Mouse (Mus musculus): Measurements from ENCODE around the gene a.

DNA sequence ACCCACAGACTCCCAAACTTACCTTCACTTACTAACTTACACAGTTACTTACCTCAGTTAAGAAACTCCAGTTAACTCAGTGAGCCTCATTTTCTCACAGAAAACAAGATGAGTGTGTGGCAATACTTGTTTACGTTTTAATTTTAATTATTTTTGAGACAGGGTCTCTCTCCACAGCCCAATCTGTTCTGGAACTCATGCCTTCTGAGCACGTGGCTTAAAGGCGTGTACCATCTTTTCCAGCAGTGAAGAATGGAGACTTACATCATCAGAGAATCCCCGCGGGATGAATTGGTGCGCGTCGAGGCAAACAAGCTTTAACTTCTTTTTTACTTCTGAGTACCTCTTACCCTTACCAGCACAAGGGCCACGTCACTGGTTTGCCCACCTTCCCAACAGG, 158.7 kb downstream of the a start:
- TF ChIP-seq CTCF (IDR thresholded peaks at IDR 0.05; ENCODE audit: control insufficient read depth, insufficient read depth, insufficient read length) (no peak), CEBPB (IDR thresholded peaks at IDR 0.05; ENCODE audit: low read depth) (no peak)
